Mouse (Mus musculus): Measurements from ENCODE around the gene Smim7. TPM values are rescaled to one million over a fixed set of nuclear protein-coding genes. Genes with fewer than 3 reads are reported as not detected.

Gene Smim7
- polyA plus RNA-seq, 1 experiment from 2014 or later = 140 TPM

- Histone ChIP-seq H3K27ac (no peak overlapping the region), H3K4me3 (replicated peaks; ENCODE audit: low read length) (no peak overlapping the region), H3K4me1 (replicated peaks; ENCODE audit: control insufficient read depth, insufficient read depth, low read length) (peaks cover 15% of the 10 kb centered on the region), H3K4me2 (replicated peaks) (no peak overlapping the region), H3K9ac (no peak overlapping the region), H3K9me3 (ENCODE audit: control insufficient read depth, low read length) (no peaks in the 10 kb centered on the region), H3K36me3 (replicated peaks; ENCODE audit: control insufficient read depth, insufficient read depth) (peaks cover 11% of the 10 kb centered on the region; the same call in 1 of the 2 replicates), H3K27me3 (ENCODE audit: control insufficient read depth, insufficient read depth, low read length) (no peaks in the 10 kb centered on the region)
- 89% methylated on average over 3 of the region's 3 CpGs for WGBS
- ATAC-seq (ENCODE audit: low FRiP score) = no peak
- DNase-seq (ENCODE audit: low spot score) = no peak
Measured at GRCm38 (mm10) chr8:72577266-72577665, 6.4 kb upstream of the Smim7 start.

- peaks cover 7% of the 10 kb centered on the region; the same call in 1 of the 2 replicates for H3K36me3 ChIP-seq (replicated peaks; ENCODE audit: control insufficient read depth, insufficient read depth)
- no peak overlapping the region for H3K27ac ChIP-seq
- no peak for DNase-seq (ENCODE audit: low spot score)
- H3K9me3 ChIP-seq (ENCODE audit: control insufficient read depth, low read length) = no peaks in the 10 kb centered on the region
- peaks cover 16% of the 10 kb centered on the region for H3K4me1 ChIP-seq (replicated peaks; ENCODE audit: control insufficient read depth, insufficient read depth, low read length)
- ATAC-seq (ENCODE audit: low FRiP score) = no peak
- no peak overlapping the region for H3K4me2 ChIP-seq (replicated peaks)
- 95% methylated on average over 6 of the region's 6 CpGs for WGBS
- no peak overlapping the region for H3K4me3 ChIP-seq (replicated peaks; ENCODE audit: low read length)
- no peak overlapping the region for H3K9ac ChIP-seq
- no peaks in the 10 kb centered on the region for H3K27me3 ChIP-seq (ENCODE audit: control insufficient read depth, insufficient read depth, low read length)
Measured at GRCm38 (mm10) chr8:72575915-72576314, 5.0 kb upstream of the Smim7 start.

GRCm38 (mm10) chr8:72573450-72573849, 2.6 kb upstream of the Smim7 start:
- H3K4me1 ChIP-seq (replicated peaks; ENCODE audit: control insufficient read depth, insufficient read depth, low read length) = peaks cover 23% of the 10 kb centered on the region
- DNase-seq (ENCODE audit: low spot score) (no peak), ATAC-seq (ENCODE audit: low FRiP score) (no peak)
- peak overlapping the region; percentile 85 for H3K4me2 ChIP-seq (replicated peaks)
- H3K4me3 ChIP-seq (replicated peaks; ENCODE audit: low read length) = peak overlapping the region; percentile 56; the same call in 1 of the 2 replicates
- 86% methylated on average over 6 of the region's 6 CpGs for whole genome bisulfite sequencing
- H3K9me3 ChIP-seq (ENCODE audit: control insufficient read depth, low read length) = no peaks in the 10 kb centered on the region
- H3K27ac ChIP-seq = no peak overlapping the region
- H3K27me3 ChIP-seq (ENCODE audit: control insufficient read depth, insufficient read depth, low read length) = no peaks in the 10 kb centered on the region
- peaks cover 6% of the 10 kb centered on the region for H3K36me3 ChIP-seq (replicated peaks; ENCODE audit: control insufficient read depth, insufficient read depth)
- H3K9ac ChIP-seq = no peak overlapping the region

- no peaks in the 10 kb centered on the region for H3K27me3 ChIP-seq (ENCODE audit: control insufficient read depth, insufficient read depth, low read length)
- H3K4me3 ChIP-seq (replicated peaks; ENCODE audit: low read length) = peak overlapping the region; percentile 56
- H3K27ac ChIP-seq = no peak overlapping the region
- peaks cover 15% of the 10 kb centered on the region for H3K36me3 ChIP-seq (replicated peaks; ENCODE audit: control insufficient read depth, insufficient read depth)
- peaks cover 23% of the 10 kb centered on the region for H3K4me1 ChIP-seq (replicated peaks; ENCODE audit: control insufficient read depth, insufficient read depth, low read length)
- peak overlapping the region; percentile 65 for H3K9ac ChIP-seq
- no peaks in the 10 kb centered on the region for H3K9me3 ChIP-seq (ENCODE audit: control insufficient read depth, low read length)
- ATAC-seq (ENCODE audit: low FRiP score) (no peak), DNase-seq (ENCODE audit: low spot score) (no peak)
- 5% methylated on average over 10 of the region's 10 CpGs for WGBS
- H3K4me2 ChIP-seq (replicated peaks) = peak overlapping the region; percentile 85
Measured at GRCm38 (mm10) chr8:72572507-72572906, 1.6 kb upstream of the Smim7 start.

- peak; percentile 22; the same call in 1 of the 2 replicates for ATAC-seq (ENCODE audit: low FRiP score)
- peaks cover 23% of the 10 kb centered on the region for H3K4me1 ChIP-seq (replicated peaks; ENCODE audit: control insufficient read depth, insufficient read depth, low read length)
Measured at GRCm38 (mm10) chr8:72571611-72572473, 954 bp upstream of the Smim7 start, which contains the start of gene Tmem38a. Tmem38a (plus strand) TSS chr8:72572055.

GRCm38 (mm10) chr8:72565970-72566369, 4.9 kb downstream of the Smim7 start:
- H3K27me3 ChIP-seq (ENCODE audit: control insufficient read depth, insufficient read depth, low read length) = no peaks in the 10 kb centered on the region
- H3K4me3 ChIP-seq (replicated peaks; ENCODE audit: low read length) = no peak overlapping the region
- H3K9me3 ChIP-seq (ENCODE audit: control insufficient read depth, low read length) = no peaks in the 10 kb centered on the region
- H3K9ac ChIP-seq = no peak overlapping the region
- ATAC-seq (ENCODE audit: low FRiP score) (no peak), DNase-seq (ENCODE audit: low spot score) (no peak)
- WGBS = 89% methylated on average over 2 of the region's 2 CpGs
- H3K36me3 ChIP-seq (replicated peaks; ENCODE audit: control insufficient read depth, insufficient read depth) = peaks cover 62% of the 10 kb centered on the region
- H3K4me2 ChIP-seq (replicated peaks) = no peak overlapping the region
- peaks cover 8% of the 10 kb centered on the region for H3K4me1 ChIP-seq (replicated peaks; ENCODE audit: control insufficient read depth, insufficient read depth, low read length)
- no peak overlapping the region for H3K27ac ChIP-seq

More at GRCm38 (mm10) chr8:72571611-72572473, 954 bp upstream of the Smim7 start, which contains the start of gene Tmem38a:
- Histone ChIP-seq H3K27ac (peak within 1 kb of the TSS; percentile 81), H3K4me2 (replicated peaks) (peak within 1 kb of the TSS; percentile 85), H3K9ac (peak within 1 kb of the TSS; percentile 65), H3K4me3 (replicated peaks; ENCODE audit: low read length) (peak within 1 kb of the TSS; percentile 56), H3K27me3 (ENCODE audit: control insufficient read depth, insufficient read depth, low read length) (no peaks in the 10 kb centered on the region), H3K36me3 (replicated peaks; ENCODE audit: control insufficient read depth, insufficient read depth) (peaks cover 22% of the 10 kb centered on the region), H3K9me3 (ENCODE audit: control insufficient read depth, low read length) (no peaks in the 10 kb centered on the region)
- DNase-seq (ENCODE audit: low spot score) = peak; percentile 47
- under 1% methylated on average over 45 of the region's 45 CpGs for WGBS

- Histone ChIP-seq H3K4me1 (replicated peaks; ENCODE audit: control insufficient read depth, insufficient read depth, low read length) (no peaks in the 10 kb centered on the region), H3K36me3 (replicated peaks; ENCODE audit: control insufficient read depth, insufficient read depth) (peaks cover 64% of the 10 kb centered on the region), H3K9me3 (ENCODE audit: control insufficient read depth, low read length) (no peaks in the 10 kb centered on the region), H3K27me3 (ENCODE audit: control insufficient read depth, insufficient read depth, low read length) (no peaks in the 10 kb centered on the region), H3K9ac (no peak overlapping the region), H3K27ac (no peak overlapping the region), H3K4me2 (replicated peaks) (no peak overlapping the region), H3K4me3 (replicated peaks; ENCODE audit: low read length) (no peak overlapping the region)
- DNase-seq (ENCODE audit: low spot score) = no peak
- ATAC-seq (ENCODE audit: low FRiP score) = no peak
- WGBS = 100% methylated on average over 1 of the region's 1 CpGs
Measured at GRCm38 (mm10) chr8:72561111-72561689, 9.7 kb downstream of the Smim7 start.

- peaks cover 36% of the 10 kb centered on the region for H3K36me3 ChIP-seq (replicated peaks; ENCODE audit: control insufficient read depth, insufficient read depth)
- no peak for ATAC-seq (ENCODE audit: low FRiP score)
- 48% methylated on average over 4 of the region's 4 CpGs for WGBS
Measured at GRCm38 (mm10) chr8:72555770-72556169, 15.1 kb downstream of the Smim7 start.

GRCm38 (mm10) chr8:72549314-72549892, 21.5 kb downstream of the Smim7 start:
- Histone ChIP-seq H3K4me2 (replicated peaks) (peak overlapping the region; percentile 97), H3K4me1 (replicated peaks; ENCODE audit: control insufficient read depth, insufficient read depth, low read length) (peaks cover 31% of the 10 kb centered on the region), H3K9ac (peak overlapping the region; percentile 85), H3K36me3 (replicated peaks; ENCODE audit: control insufficient read depth, insufficient read depth) (peaks cover 17% of the 10 kb centered on the region; the same call in 1 of the 2 replicates), H3K27me3 (ENCODE audit: control insufficient read depth, insufficient read depth, low read length) (no peaks in the 10 kb centered on the region), H3K9me3 (ENCODE audit: control insufficient read depth, low read length) (no peaks in the 10 kb centered on the region), H3K27ac (peak overlapping the region; percentile 92; the same call in 1 of the 2 replicates), H3K4me3 (replicated peaks; ENCODE audit: low read length) (peak overlapping the region; percentile 97)
- ATAC-seq (ENCODE audit: low FRiP score) = no peak
- no peak for DNase-seq (ENCODE audit: low spot score)
- WGBS = 22% methylated on average over 5 of the region's 5 CpGs

More at GRCm38 (mm10) chr8:72555770-72556169, 15.1 kb downstream of the Smim7 start:
- no peak overlapping the region for H3K4me3 ChIP-seq (replicated peaks; ENCODE audit: low read length)
- no peak overlapping the region for H3K27ac ChIP-seq
- no peak overlapping the region for H3K4me2 ChIP-seq (replicated peaks)
- H3K9ac ChIP-seq = no peak overlapping the region
- no peaks in the 10 kb centered on the region for H3K9me3 ChIP-seq (ENCODE audit: control insufficient read depth, low read length)
- no peaks in the 10 kb centered on the region for H3K4me1 ChIP-seq (replicated peaks; ENCODE audit: control insufficient read depth, insufficient read depth, low read length)
- no peak for DNase-seq (ENCODE audit: low spot score)
- no peaks in the 10 kb centered on the region for H3K27me3 ChIP-seq (ENCODE audit: control insufficient read depth, insufficient read depth, low read length)
